Mouse (Mus musculus): Measurements from ENCODE around the gene Slc9a3r1.

Gene Slc9a3r1

GRCm38 (mm10) chr11:115192180-115192579 is 29.0 kb downstream of the Slc9a3r1 start:
- peak; percentile 85 for DNase-seq

DNA sequence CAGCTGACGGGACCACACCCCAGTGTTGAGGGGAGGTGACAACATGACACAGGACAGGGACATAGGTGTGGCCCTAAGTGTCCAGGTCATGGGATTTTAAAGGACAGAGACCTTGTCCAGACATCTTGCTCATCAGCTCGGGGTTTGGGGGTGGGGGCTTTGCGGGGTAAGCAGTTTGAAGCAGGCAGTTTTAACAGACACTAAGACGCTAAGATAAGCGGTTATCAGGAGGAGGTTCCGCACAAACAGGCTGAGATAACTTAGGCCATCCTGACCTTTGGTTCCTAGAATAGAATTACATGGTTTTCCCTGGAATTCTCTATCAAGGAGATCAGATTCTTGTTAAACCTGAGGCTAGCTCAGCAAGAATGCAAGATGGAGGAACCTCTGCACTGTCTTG is 31.6 kb downstream of the Slc9a3r1 start:
- no peak for DNase-seq

DNA sequence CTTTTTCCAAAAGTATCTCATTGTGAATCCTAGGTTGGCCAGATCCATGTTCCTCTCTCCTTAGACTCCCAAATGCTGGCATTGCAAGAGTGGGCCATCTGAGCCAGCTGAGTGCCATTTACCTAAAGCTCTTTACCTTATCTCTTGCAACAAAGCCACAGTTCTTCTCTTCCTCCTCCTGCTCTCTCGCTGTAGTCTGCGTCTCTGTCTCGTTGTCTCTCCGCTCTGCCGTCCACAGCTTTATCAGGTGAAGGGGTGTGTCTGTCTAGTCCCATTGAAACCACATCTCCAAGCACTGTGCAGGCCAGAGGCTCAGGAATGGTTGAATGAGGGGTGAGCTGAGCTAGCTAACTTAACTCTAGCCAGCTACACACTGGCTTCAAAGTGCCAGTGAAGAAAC is 32.8 kb downstream of the Slc9a3r1 start:
- no peak for DNase-seq

DNA sequence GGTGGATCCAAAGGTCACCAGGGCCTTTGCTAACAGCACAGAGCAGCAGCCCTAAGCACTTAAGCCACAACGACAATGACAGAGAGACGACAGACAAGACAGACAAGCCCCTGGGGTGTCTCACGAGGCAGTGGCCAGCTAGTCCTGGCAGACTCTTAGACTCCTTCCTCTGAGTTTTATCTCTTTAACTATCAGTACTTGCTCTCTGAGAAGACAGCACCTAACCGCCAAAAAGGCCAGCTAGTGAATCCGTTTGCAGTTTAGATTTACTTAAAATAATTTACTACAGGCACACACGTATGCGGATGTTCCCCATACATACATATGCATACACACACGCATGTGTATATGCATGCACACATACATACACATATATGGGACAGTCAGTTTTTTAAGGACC is 34.4 kb downstream of the Slc9a3r1 start:
- DNase-seq: no peak

DNA sequence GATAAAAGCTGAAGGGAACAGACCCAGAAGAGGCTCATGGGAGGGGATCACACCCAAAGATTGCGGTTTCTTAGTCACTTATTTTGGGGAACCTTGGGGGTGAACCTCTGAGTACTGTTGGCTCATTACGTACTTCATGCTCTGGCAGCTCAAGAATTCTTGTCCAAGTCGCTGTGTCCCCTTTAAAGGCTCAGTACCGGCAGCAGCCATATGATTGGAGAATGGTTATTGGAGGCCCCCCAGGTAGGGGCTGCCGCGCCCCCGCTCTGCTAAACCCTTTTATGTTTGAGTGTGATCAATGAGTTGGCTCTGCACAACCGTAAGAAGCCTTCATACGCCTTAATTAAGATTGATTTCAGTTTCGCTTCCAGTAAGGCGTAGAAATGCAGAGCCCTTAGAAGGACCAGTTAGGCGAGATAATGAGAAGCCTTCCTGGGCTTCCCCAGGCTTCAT is 35.8 kb downstream of the Slc9a3r1 start:
- DNase-seq: no peak

GRCm38 (mm10) chr11:115200520-115200919 is 37.4 kb downstream of the Slc9a3r1 start:
- DNase-seq: no peak

GRCm38 (mm10) chr11:115202316-115202715 is 39.2 kb downstream of the Slc9a3r1 start:
- peak; percentile 87 for DNase-seq

GRCm38 (mm10) chr11:115202756-115203155 is 39.6 kb downstream of the Slc9a3r1 start:
- no peak for DNase-seq

DNA sequence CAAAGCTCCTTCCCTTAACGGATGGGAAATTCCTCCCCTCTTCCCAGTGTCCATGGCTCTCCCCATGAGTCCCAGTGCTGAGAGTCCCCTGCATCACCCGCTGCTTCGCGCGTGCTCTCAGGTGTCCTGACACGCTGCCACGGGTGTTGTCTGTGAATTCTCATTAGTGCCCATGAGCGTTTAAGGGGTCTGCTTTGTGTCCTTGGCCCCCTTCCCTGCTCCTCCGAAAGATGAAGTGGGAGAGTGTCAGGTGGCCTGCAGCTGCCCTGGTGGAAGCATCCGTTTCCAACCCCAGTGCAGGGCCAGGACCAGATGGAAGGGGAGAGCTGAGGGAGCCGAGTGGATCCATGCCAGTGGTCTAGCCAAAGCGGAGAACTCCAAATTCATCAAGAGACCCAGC is 45.0 kb downstream of the Slc9a3r1 start:
- no peak for DNase-seq

GRCm38 (mm10) chr11:115208776-115209732 is 45.9 kb downstream of the Slc9a3r1 start:
- no peak for DNase-seq

DNA sequence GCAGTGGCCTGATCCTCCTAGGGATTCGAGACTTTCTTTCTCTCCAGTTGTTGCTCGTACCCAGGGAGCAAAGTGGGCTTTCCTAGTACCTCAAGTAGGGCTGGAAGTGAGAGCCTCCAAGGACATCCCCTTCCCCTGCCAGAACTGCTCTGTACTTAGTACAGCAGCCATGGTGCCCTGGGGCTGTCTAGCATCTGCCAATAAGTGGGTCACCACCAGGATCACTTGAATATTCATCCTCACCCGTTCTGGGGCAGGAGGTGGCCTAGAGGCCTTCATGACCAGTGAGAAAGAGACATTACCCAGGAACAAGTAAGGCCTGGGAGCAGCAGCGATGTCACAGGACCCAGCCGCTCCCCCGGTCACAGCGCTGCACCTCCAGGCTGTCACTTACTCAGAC is 46.8 kb downstream of the Slc9a3r1 start:
- DNase-seq: no peak

DNA sequence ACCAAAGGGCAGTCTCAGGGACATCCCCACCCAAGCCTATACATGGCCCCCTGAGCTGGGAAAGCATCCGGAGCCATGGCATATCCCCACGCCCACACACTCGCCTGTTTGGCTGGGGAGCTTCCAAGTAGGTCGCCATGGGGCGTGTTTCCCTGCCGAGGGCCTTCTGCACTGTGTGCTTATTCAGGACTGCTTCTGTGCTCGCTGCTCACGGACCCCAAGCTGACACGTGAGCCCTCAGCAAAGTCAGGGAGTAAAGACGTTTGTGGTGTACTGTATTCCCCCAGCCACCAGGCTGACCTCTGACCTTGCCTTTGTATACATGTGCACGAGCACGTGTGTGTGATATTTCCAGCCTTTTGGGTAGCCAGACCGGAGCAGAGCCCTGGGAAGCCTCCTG is 49.0 kb downstream of the Slc9a3r1 start:
- DNase-seq: no peak

GRCm38 (mm10) chr11:115215123-115215522 is 52.0 kb downstream of the Slc9a3r1 start:
- DNase-seq: no peak

GRCm38 (mm10) chr11:115217439-115218410 is 54.6 kb downstream of the Slc9a3r1 start:
- DNase-seq: no peak

DNA sequence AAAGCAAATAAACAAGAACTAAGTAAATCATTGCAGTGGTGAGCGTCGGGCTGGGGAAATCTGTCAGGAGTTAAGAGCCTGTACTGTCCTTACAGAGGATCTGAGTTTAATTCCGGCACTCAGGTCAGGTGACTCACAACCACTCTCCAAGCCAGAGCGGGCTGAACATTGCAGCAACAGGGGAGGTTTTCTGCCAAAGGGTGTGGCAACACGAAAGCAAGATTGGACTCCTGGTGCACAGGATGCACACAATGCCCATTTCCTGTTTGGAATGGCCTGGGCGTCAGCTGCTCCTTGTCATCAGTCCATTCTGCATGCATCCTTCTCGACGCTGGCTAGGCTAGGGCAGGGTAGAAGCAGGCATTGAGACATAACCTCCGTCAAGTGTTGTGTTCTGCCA is 56.1 kb downstream of the Slc9a3r1 start:
- peak; percentile 83 for DNase-seq

DNA sequence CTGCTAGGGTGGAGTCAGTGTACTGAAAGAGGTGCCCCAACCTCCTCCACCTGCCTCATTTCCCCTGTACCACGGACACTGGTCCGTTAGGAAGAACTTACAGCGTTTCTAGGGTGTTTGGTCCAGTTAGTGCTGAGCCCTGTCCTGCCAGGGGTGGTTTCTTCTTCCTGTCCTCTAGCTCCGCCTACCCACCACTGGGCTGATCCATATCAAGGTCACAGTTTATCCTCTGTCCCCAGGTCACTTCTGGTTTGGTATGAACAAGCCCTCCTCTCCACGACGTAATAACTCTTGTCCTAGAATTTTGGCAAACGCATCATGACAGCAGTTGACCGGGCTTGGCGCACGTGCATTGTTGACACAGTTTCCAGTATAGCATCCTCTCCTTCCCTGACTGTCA is 56.5 kb downstream of the Slc9a3r1 start:
- DNase-seq: peak; percentile 51

DNA sequence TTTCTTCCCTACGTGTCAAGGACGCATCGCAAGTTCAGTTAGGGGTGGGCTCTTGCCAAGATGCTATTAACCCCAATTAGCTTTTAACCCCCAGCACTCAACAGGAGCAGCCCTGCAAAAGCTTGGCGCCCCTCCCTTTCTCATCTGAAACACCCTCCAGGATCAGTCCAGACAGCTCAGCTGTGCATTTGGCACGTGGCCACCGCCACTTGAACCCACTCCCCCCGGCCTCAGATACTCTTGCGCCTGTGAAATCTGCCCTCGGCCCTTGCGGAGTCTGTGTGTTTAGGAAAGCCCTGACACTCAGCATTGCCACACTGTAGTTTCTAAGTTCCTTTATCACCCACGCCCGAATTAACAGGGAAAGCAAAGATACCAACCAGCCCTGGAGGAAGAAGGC is 58.9 kb downstream of the Slc9a3r1 start:
- DNase-seq: peak; percentile 71

DNA sequence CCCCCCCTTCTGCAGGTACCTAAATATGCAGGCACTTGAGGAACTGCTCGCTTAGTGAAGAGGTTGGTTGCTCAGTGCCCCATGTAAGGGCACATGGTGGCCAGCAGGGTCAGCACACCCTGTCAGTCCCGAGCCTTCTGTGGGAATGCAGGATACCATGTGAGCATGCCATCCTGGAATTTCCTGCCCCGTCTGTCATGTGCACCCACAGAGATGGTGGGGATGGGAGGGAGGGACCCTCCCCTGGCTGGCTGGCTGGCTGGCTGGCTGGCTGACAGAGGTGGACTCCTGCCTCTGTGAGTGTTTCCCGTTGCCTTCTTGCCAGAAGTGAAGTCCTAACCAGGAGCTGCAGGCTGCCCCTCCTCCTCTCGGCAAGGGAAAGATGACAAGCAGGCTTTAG is 59.4 kb downstream of the Slc9a3r1 start:
- DNase-seq: peak; percentile 67

- no peak for DNase-seq
Observed at GRCm38 (mm10) chr11:115223451-115223850, 60.3 kb downstream of the Slc9a3r1 start.

DNA sequence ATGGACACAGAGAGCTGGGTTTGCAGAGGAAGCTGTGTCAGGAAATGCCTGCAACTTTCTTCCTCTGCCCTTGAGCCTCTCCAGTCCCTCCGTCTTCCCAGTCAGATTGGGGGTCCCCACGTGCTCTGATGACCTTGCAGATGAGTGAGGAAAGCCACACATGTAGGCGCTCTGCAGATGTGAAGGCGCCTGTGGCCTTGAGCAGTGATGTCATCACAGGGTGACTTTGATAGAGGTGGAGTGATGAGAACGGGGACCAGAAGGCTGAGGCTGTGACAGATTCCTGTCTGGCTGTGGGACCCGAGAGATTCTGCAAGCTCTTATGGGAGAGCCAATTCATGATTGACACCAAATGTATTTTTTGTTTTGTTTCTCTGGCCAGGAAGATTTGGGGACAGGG is 60.7 kb downstream of the Slc9a3r1 start:
- DNase-seq: no peak

- peak; percentile 81 for DNase-seq
Observed at GRCm38 (mm10) chr11:115224889-115225288, 61.7 kb downstream of the Slc9a3r1 start.

GRCm38 (mm10) chr11:115225301-115225700 is 62.2 kb downstream of the Slc9a3r1 start:
- no peak for DNase-seq

GRCm38 (mm10) chr11:115226811-115227491 is 63.8 kb downstream of the Slc9a3r1 start:
- DNase-seq: peak; percentile 76

Data from lung, postnatal 10 days (tissue).